18 mouse cellular contexts compared by ENCODE assay signal in genomic region chr3:27683374-27683773, GRCm38 (mm10). TPM values are rescaled to one million over a fixed set of nuclear protein-coding genes. Genes with fewer than 3 reads are reported as not detected.
A peak's percentile ranks its signal among the peaks of the same experiment; 100 is the strongest.
DNase-seq lines count a peak whose midpoint lies in the region; ATAC-seq lines count a peak whose summit lies in the region.
"Had no signal": no experiment of that assay in that cellular context is flagged by ENCODE, and none has a peak within 500 bp of the region (broad histone marks: within the 10 kb centered on the region; RNA-seq: fewer than 3 reads in every experiment).

No protein-coding gene starts in this region.

- no peak overlapping the region for H3K9ac ChIP-seq in heart, embryonic 13.5 days
- no peak overlapping the region for H3K9ac ChIP-seq in kidney, embryonic 15.5 days
- no peak overlapping the region for H3K9ac ChIP-seq in forebrain, embryonic 15.5 days (replicated peaks)
- H3K9ac ChIP-seq: forebrain, embryonic 13.5 days; hindbrain, embryonic 13.5 days had no signal

- intact Hi-C loops in heart, postnatal 14 days (cut with DNase I), result no loop called here

- no peak overlapping the region for H3K4me2 ChIP-seq in heart, embryonic 13.5 days
- H3K4me2 ChIP-seq in kidney, embryonic 15.5 days, result no peak overlapping the region
- H3K4me2 ChIP-seq in forebrain, embryonic 15.5 days (replicated peaks), result no peak overlapping the region
- H3K4me2 ChIP-seq: forebrain, embryonic 13.5 days; heart, embryonic 11.5 days; hindbrain, embryonic 13.5 days had no signal

- 41% methylated on average over 4 of the region's 4 CpGs for WGBS in heart, embryonic 13.5 days
- WGBS in kidney, embryonic 15.5 days, result 29% methylated on average over 4 of the region's 4 CpGs
- 88% methylated on average over 4 of the region's 4 CpGs for WGBS in forebrain, embryonic 15.5 days

- no peak for DNase-seq in heart, postnatal 14 days
- DNase-seq in kidney, postnatal 4 days, result no peak
- peak; percentile 28 for DNase-seq in right cerebral cortex, adult 18-20 months
- DNase-seq in right cerebral cortex, postnatal 4 days, result no peak
- DNase-seq: adrenal gland, adult 2 months; adrenal gland, postnatal 25 days; cerebellum, adult 2 months; cerebellum, postnatal 10 days; gastrocnemius, postnatal 14 days; heart, adult 18-20 months had no signal

- no peak for ATAC-seq in heart, embryonic 13.5 days (ENCODE audit: extremely low read depth, insufficient number of reproducible peaks, low FRiP score, low TSS enrichment)
- 0 out of 2 replicates have a peak, but pooled peaks have one; percentile 15 for ATAC-seq in kidney, embryonic 15.5 days (replicated peaks; ENCODE audit: low FRiP score)
- ATAC-seq in forebrain, embryonic 15.5 days (replicated peaks), result no peak
- ATAC-seq: forebrain, embryonic 13.5 days; hindbrain, postnatal 0 days had no signal

- H3K36me3 ChIP-seq in heart, embryonic 13.5 days, result peaks cover 40% of the 10 kb centered on the region
- peaks cover 30% of the 10 kb centered on the region for H3K36me3 ChIP-seq in kidney, embryonic 15.5 days
- H3K36me3 ChIP-seq in forebrain, embryonic 15.5 days, result no peaks in the 10 kb centered on the region
- H3K36me3 ChIP-seq: embryonic facial prominence, embryonic 10.5 days; hindbrain, embryonic 13.5 days had no signal

- H3K9me3 ChIP-seq in heart, embryonic 13.5 days, result no peaks in the 10 kb centered on the region
- no peaks in the 10 kb centered on the region for H3K9me3 ChIP-seq in kidney, embryonic 15.5 days (replicated peaks)
- H3K9me3 ChIP-seq in forebrain, embryonic 15.5 days, result no peaks in the 10 kb centered on the region
- H3K9me3 ChIP-seq: embryonic facial prominence, embryonic 10.5 days; forebrain, embryonic 13.5 days; hindbrain, embryonic 13.5 days had no signal

- H3K4me3 ChIP-seq in heart, embryonic 13.5 days, result no peak overlapping the region
- no peak overlapping the region for H3K4me3 ChIP-seq in kidney, embryonic 15.5 days (replicated peaks)
- H3K4me3 ChIP-seq in forebrain, embryonic 15.5 days, result no peak overlapping the region
- H3K4me3 ChIP-seq: embryonic facial prominence, embryonic 10.5 days; forebrain, embryonic 13.5 days; hindbrain, embryonic 13.5 days had no signal

- H3K4me1 ChIP-seq in heart, embryonic 13.5 days, result peaks cover 53% of the 10 kb centered on the region
- H3K4me1 ChIP-seq in kidney, embryonic 15.5 days, result peaks cover 46% of the 10 kb centered on the region
- no peaks in the 10 kb centered on the region for H3K4me1 ChIP-seq in forebrain, embryonic 15.5 days
- H3K4me1 ChIP-seq: embryonic facial prominence, embryonic 10.5 days had no signal

- H3K27ac ChIP-seq in heart, embryonic 13.5 days (replicated peaks), result 0 out of 2 replicates have a peak overlapping the region, but pooled peaks have one; percentile 17
- H3K27ac ChIP-seq in kidney, embryonic 15.5 days, result no peak overlapping the region
- no peak overlapping the region for H3K27ac ChIP-seq in forebrain, embryonic 15.5 days (replicated peaks)
- H3K27ac ChIP-seq: embryonic facial prominence, embryonic 10.5 days; forebrain, embryonic 13.5 days; hindbrain, embryonic 13.5 days; hindbrain, postnatal 0 days had no signal

- no peaks in the 10 kb centered on the region for H3K27me3 ChIP-seq in heart, embryonic 13.5 days (replicated peaks)
- H3K27me3 ChIP-seq in kidney, embryonic 15.5 days, result no peaks in the 10 kb centered on the region
- H3K27me3 ChIP-seq in forebrain, embryonic 15.5 days, result no peaks in the 10 kb centered on the region
- H3K27me3 ChIP-seq: forebrain, embryonic 13.5 days; hindbrain, embryonic 13.5 days had no signal

RNA-seq across cellular contexts. Expression of gene Fndc3b, which starts 27.7 kb away (rescaled TPM):
- 22.3 and 24.0 TPM in 2 replicates for polyA plus RNA-seq in heart, embryonic 13.5 days (2015; fragmentation: Nextera tagmentation; extraction: Ambion mirVana)
- 10 to 100 TPM; 73.2 to 79.0 TPM for total RNA-seq in heart, postnatal 14 days (2021)
- 27.9 and 32.8 TPM in 2 replicates for polyA plus RNA-seq in kidney, embryonic 15.5 days (2015; fragmentation: Nextera tagmentation; extraction: Ambion mirVana)
- polyA plus RNA-seq in forebrain, embryonic 15.5 days (2015; fragmentation: Nextera tagmentation; extraction: Ambion mirVana), result 6.1 and 7.7 TPM in 2 replicates
